Mouse (Mus musculus): ENCODE data around the gene Tmem39b.

DNA sequence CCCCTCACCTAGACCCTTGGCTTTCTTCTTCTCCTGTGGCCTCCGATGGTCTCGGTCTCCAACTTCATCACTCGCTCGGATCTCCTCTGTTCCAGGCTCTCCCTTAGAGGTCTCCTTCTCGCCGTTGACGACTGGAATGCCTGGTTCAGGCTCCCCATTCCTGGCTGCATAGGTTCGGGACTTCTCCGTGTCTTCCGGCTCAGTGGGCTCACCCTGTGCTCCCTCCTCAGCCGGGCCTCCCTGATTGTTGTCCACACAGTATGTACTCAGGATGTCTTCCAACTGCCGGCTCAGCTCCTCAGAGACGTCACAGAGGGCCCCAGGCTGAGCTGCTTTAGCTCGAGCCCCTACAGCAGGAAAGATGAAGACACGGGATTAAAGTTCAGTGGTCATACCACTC is 57.4 kb downstream of the Tmem39b start:
- no peak for TF ChIP-seq EP300 (IDR thresholded peaks at IDR 0.05; ENCODE audit: low read depth)
- no peak for TF ChIP-seq CTCF (IDR thresholded peaks at IDR 0.05; ENCODE audit: low read depth)

Data from liver, postnatal 0 days (tissue).